Mouse (Mus musculus) hindbrain, postnatal 0 days (tissue): ENCODE results near the gene Commd2. TPM values are rescaled to one million over a fixed set of nuclear protein-coding genes. Genes with fewer than 3 reads are reported as not detected.

Experiments used
- ATAC-seq: fragments of 200-750 bp; cut with Nextera tagmentation; 2 replicates; pipeline ENCODE4 v1.8.0; 2017; ENCODE audit warnings: mild to moderate bottlenecking, moderate TSS enrichment, moderate library complexity
- DNase-seq: peaks from one replicate; pipeline ENCODE4 v3.0.0-alpha.2; 2015; ENCODE audit warnings: low spot score
- H3K27ac ChIP-seq: fragments of 300-500 bp; sonication (generic); 2 replicates; pipeline ENCODE4 v1.5.1; 2014; ENCODE audit warnings: mild to moderate bottlenecking
- H3K27me3 ChIP-seq: fragments of 300-500 bp; sonication (generic); 2 replicates; pipeline ENCODE4 v1.6.1; 2014; ENCODE audit warnings: low read length, mixed read lengths; ENCODE audit not compliant: insufficient read depth
- H3K36me3 ChIP-seq: fragments of 300-500 bp; sonication (generic); 2 replicates; pipeline ENCODE4 v1.6.1; 2014; ENCODE audit warnings: low read length, mixed read lengths; ENCODE audit not compliant: insufficient read depth
- H3K4me1 ChIP-seq: fragments of 300-500 bp; sonication (generic); 2 replicates; pipeline ENCODE4 v1.6.1; 2014; ENCODE audit warnings: antibody characterized with exemption, low read length, mixed read lengths; ENCODE audit not compliant: insufficient read depth
- H3K4me2 ChIP-seq: fragments of 300-500 bp; sonication (generic); 2 replicates; pipeline ENCODE4 v1.6.1; 2014; ENCODE audit warnings: low read depth, mild to moderate bottlenecking, low read length, moderate library complexity, mixed read lengths
- H3K4me3 ChIP-seq: fragments of 300-500 bp; sonication (generic); 2 replicates; pipeline ENCODE4 v1.5.1; 2014; ENCODE audit warnings: low read length
- H3K9ac ChIP-seq: fragments of 300-500 bp; sonication (generic); replicated peaks from 2 replicates; pipeline ENCODE4 v1.6.1; 2014; ENCODE audit warnings: mild to moderate bottlenecking, low read length, moderate library complexity, mixed read lengths
- H3K9me3 ChIP-seq: fragments of 300-500 bp; sonication (generic); 2 replicates; pipeline ENCODE4 v1.6.1; 2016; ENCODE audit warnings: low read length, mixed read lengths
- CTCF ChIP-seq: IDR thresholded peaks from 2 replicates; pipeline ENCODE4 v1.5.1; 2016; ENCODE audit warnings: antibody characterized with exemption, control low read depth, low read depth
- WGBS: fragments of 180-500 bp; shearing (Covaris S2); extraction: QIAGEN DNeasy Blood & Tissue Kit; methylation state at CpG from one replicate; pipeline ENCODE4 v1.1.7; 2014; 5-methylcytosine and 5-hydroxymethylcytosine counted together
- polyA plus RNA-seq: library from polyadenylated mRNA; unstranded; fragments of >200 nt; fragmentation: Nextera tagmentation; extraction: Ambion mirVana; gene quantifications from 2 replicates; pipeline ENCODE4 v1.2.1, GENCODE M21; 2015
- total RNA-seq: library from RNA; depleted of rRNA; stranded (reverse); fragments of >200 nt; gene quantifications from 2 replicates; pipeline ENCODE4 v1.2.3, GENCODE M21; 2014

Commd2 gene
- total and polyA plus RNA-seq, 2 experiments from 2014 or later, result 18.5 to 77.9 TPM

- no peak overlapping the region for H3K9ac ChIP-seq
- 77% methylated on average over 3 of the region's 3 CpGs for whole genome bisulfite sequencing
- H3K36me3 ChIP-seq, result no peaks in the 10 kb centered on the region
- ATAC-seq (no peak), DNase-seq (no peak)
- TF ChIP-seq CTCF, result no peak
- no peaks in the 10 kb centered on the region for H3K4me1 ChIP-seq
- no peaks in the 10 kb centered on the region for H3K9me3 ChIP-seq
- no peaks in the 10 kb centered on the region for H3K27me3 ChIP-seq
- no peak overlapping the region for H3K4me2 ChIP-seq
- no peak overlapping the region for H3K4me3 ChIP-seq
- no peak overlapping the region for H3K27ac ChIP-seq
Measured at GRCm38 (mm10) chr3:57652485-57652884, 970 bp upstream of the Commd2 start.

GRCm38 (mm10) chr3:57651865-57652259 is 347 bp upstream of the Commd2 start:
- Histone ChIP-seq H3K9me3 (no peaks in the 10 kb centered on the region), H3K9ac (peak overlapping the region; percentile 67), H3K4me2 (peak overlapping the region; percentile 76), H3K4me1 (no peaks in the 10 kb centered on the region), H3K27ac (peak overlapping the region; percentile 79; the same call in 1 of the 2 replicates), H3K27me3 (no peaks in the 10 kb centered on the region), H3K4me3 (peak overlapping the region; percentile 78), H3K36me3 (no peaks in the 10 kb centered on the region)
- ATAC-seq, result peak; percentile 46; the same call in 1 of the 2 replicates
- 60% methylated on average over 3 of the region's 3 CpGs for WGBS
- no peak for DNase-seq
- TF ChIP-seq CTCF, result no peak

- H3K9ac ChIP-seq, result no peak overlapping the region
- DNase-seq, result no peak
- H3K27me3 ChIP-seq, result no peaks in the 10 kb centered on the region
- H3K4me1 ChIP-seq, result no peaks in the 10 kb centered on the region
- no peak for ATAC-seq
- no peak for TF ChIP-seq CTCF
- no peak overlapping the region for H3K4me3 ChIP-seq
- peaks cover 10% of the 10 kb centered on the region; the same call in 1 of the 2 replicates for H3K36me3 ChIP-seq
- 89% methylated on average over 6 of the region's 6 CpGs for WGBS
- no peak overlapping the region for H3K27ac ChIP-seq
- no peak overlapping the region for H3K4me2 ChIP-seq
- H3K9me3 ChIP-seq, result no peaks in the 10 kb centered on the region
Measured at GRCm38 (mm10) chr3:57643191-57643590, 8.3 kb downstream of the Commd2 start.

- WGBS, result 84% methylated on average over 6 of the region's 6 CpGs
- no peaks in the 10 kb centered on the region for H3K4me1 ChIP-seq
Measured at GRCm38 (mm10) chr3:57637596-57637995, 13.9 kb downstream of the Commd2 start.

GRCm38 (mm10) chr3:57634763-57635487 is 16.6 kb downstream of the Commd2 start:
- no peaks in the 10 kb centered on the region for H3K27me3 ChIP-seq
- ATAC-seq, result no peak
- no peaks in the 10 kb centered on the region for H3K9me3 ChIP-seq
- TF ChIP-seq CTCF, result no peak
- DNase-seq, result no peak
- no peak overlapping the region for H3K9ac ChIP-seq
- H3K4me3 ChIP-seq, result no peak overlapping the region
- no peak overlapping the region for H3K27ac ChIP-seq
- no peaks in the 10 kb centered on the region for H3K36me3 ChIP-seq
- H3K4me1 ChIP-seq, result no peaks in the 10 kb centered on the region
- WGBS, result 79% methylated on average over 3 of the region's 3 CpGs
- H3K4me2 ChIP-seq, result no peak overlapping the region

More at GRCm38 (mm10) chr3:57637596-57637995, 13.9 kb downstream of the Commd2 start:
- Histone ChIP-seq H3K4me2 (no peak overlapping the region), H3K27me3 (no peaks in the 10 kb centered on the region), H3K9ac (no peak overlapping the region), H3K36me3 (no peaks in the 10 kb centered on the region), H3K27ac (no peak overlapping the region), H3K9me3 (no peaks in the 10 kb centered on the region), H3K4me3 (no peak overlapping the region)
- DNase-seq, result no peak
- no peak for ATAC-seq
- TF ChIP-seq CTCF, result no peak

- DNase-seq (no peak), ATAC-seq (no peak)
- Histone ChIP-seq H3K36me3 (no peaks in the 10 kb centered on the region), H3K4me3 (no peak overlapping the region), H3K4me2 (no peak overlapping the region), H3K27me3 (no peaks in the 10 kb centered on the region), H3K9me3 (no peaks in the 10 kb centered on the region), H3K9ac (no peak overlapping the region), H3K4me1 (no peaks in the 10 kb centered on the region), H3K27ac (no peak overlapping the region)
- no peak for TF ChIP-seq CTCF
- WGBS, result 90% methylated on average over 11 of the region's 11 CpGs
Measured at GRCm38 (mm10) chr3:57626954-57627513, 24.5 kb downstream of the Commd2 start.
